Mouse (Mus musculus): ENCODE data around the gene Samd5. TPM values are rescaled to one million over a fixed set of nuclear protein-coding genes. Genes with fewer than 3 reads are reported as not detected.

Gene Samd5
- polyA plus RNA-seq, 1 experiment from 2014 or later: 4.9 TPM

DNA sequence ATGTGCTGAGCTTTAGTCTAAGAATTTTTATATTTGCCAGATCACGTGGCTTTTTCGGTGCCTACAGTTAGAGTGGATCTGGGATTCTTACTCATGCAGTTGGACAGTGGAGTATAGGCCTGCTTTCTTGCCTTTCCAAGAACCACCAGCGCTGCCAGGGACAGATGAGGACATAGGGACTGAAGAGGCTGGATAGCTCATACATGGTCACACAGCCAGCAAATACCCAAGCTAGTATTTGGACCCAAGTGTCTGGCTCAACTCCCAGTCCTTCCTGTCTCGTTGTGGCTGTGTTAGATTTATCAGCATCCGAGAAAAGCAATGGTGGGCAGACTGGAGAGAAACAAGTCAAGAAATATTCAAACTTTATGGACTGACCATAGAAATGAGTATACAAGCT, 72.2 kb downstream of the Samd5 start:
- H3K27ac ChIP-seq: no peak overlapping the region
- no peaks in the 10 kb centered on the region for H3K4me1 ChIP-seq (replicated peaks)
- no peak overlapping the region for H3K9ac ChIP-seq
- no peaks in the 10 kb centered on the region for H3K36me3 ChIP-seq
- H3K4me3 ChIP-seq: no peak overlapping the region
- no peak overlapping the region for H3K4me2 ChIP-seq
- no peaks in the 10 kb centered on the region for H3K9me3 ChIP-seq
- 93% methylated on average over 5 of the region's 5 CpGs for WGBS
- ATAC-seq (ENCODE audit: low FRiP score): no peak
- no peaks in the 10 kb centered on the region for H3K27me3 ChIP-seq

DNA sequence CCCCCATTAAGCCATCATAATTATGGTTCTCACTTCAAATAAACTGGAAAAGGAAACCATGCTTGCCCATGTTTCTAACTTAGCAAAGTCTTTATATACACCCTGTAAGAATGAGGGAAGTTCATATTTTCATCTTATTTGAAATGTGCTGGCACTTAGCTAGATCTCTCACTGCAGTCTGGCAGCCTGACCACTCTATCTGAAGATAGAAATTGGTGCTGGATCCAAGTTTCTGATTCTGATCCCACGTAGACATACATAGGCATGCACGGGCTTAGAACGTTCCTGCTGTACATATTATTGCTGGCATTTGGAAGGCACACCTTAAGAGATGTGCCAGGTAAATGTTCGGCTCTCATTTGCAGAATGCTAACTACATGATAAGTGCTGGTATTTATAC, 72.6 kb downstream of the Samd5 start:
- Histone ChIP-seq H3K36me3 (no peaks in the 10 kb centered on the region), H3K4me3 (no peak overlapping the region), H3K4me1 (replicated peaks) (no peaks in the 10 kb centered on the region), H3K9ac (no peak overlapping the region), H3K4me2 (no peak overlapping the region), H3K27me3 (no peaks in the 10 kb centered on the region), H3K27ac (no peak overlapping the region), H3K9me3 (no peaks in the 10 kb centered on the region)
- no peak for ATAC-seq (ENCODE audit: low FRiP score)
- WGBS: 95% methylated on average over 4 of the region's 4 CpGs

DNA sequence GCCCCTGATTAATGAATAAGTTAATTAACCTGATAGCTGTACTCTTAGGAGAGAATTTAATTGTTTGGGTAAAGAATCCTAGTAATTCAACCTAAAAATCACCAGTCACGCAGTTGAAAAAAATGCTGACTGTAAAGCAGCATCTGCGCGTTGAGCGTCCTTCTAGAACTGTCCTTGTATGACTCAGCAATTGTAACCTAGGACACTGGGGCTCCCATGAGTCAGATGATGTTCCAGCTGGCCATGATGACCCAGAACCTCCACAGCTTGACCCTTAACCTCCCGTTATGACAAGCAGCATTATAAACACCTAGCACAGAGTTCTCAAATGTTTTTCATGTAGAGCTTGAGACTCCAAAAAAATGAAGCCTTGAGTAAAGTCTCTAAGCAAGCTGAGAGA, 78.8 kb downstream of the Samd5 start:
- Histone ChIP-seq H3K27ac (no peak overlapping the region), H3K9ac (no peak overlapping the region), H3K36me3 (no peaks in the 10 kb centered on the region), H3K4me2 (no peak overlapping the region), H3K9me3 (no peaks in the 10 kb centered on the region), H3K4me1 (replicated peaks) (no peaks in the 10 kb centered on the region), H3K27me3 (no peaks in the 10 kb centered on the region), H3K4me3 (no peak overlapping the region)
- 90% methylated on average over 5 of the region's 5 CpGs for WGBS
- ATAC-seq (ENCODE audit: low FRiP score): no peak

DNA sequence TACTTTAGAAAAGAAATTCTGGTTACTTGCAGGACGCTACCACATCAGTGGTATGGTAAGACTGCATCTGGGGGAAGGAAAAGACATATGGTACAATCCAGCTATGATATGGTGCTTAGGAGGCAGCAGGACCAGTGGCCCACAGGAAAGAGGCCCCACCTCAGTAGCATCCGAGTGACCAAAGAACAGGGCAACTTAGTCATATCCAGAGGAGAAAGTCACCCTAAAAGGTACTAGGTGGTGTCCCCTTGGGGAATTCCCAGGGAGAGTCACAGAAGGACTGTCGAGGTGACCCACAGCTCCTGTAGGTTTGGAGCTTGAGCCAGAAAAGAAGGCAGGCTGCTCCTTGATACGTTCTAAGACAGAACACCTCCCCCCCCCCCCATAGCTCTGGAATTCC, 80.3 kb downstream of the Samd5 start:
- 89% methylated on average over 4 of the region's 4 CpGs for WGBS
- H3K4me2 ChIP-seq: no peak overlapping the region
- no peak overlapping the region for H3K4me3 ChIP-seq
- no peaks in the 10 kb centered on the region for H3K9me3 ChIP-seq
- no peak overlapping the region for H3K9ac ChIP-seq
- H3K36me3 ChIP-seq: no peaks in the 10 kb centered on the region
- H3K27me3 ChIP-seq: no peaks in the 10 kb centered on the region
- no peaks in the 10 kb centered on the region for H3K4me1 ChIP-seq (replicated peaks)
- no peak overlapping the region for H3K27ac ChIP-seq
- no peak for ATAC-seq (ENCODE audit: low FRiP score)

DNA sequence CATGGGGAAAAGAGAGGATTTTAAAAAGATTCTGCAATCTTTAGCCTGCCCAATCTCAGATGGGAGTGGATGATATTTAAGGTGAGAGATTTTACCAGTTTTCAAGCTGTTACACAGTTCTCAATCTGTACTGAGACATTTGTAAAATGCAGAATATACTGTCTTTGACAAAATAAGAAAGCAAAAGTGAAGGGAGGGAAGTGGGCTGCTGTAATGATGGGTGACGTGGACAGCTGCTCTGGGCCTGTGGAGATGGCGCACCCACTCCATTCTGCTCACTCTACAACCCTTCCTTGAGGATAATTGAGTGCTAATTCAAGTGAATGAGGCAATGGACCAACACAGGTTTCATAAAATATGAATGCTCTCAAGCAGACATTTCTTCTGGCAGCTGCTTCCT, 84.4 kb downstream of the Samd5 start:
- Histone ChIP-seq H3K27me3 (no peaks in the 10 kb centered on the region), H3K9ac (no peak overlapping the region), H3K36me3 (no peaks in the 10 kb centered on the region), H3K4me1 (replicated peaks) (no peaks in the 10 kb centered on the region), H3K4me3 (no peak overlapping the region), H3K9me3 (no peaks in the 10 kb centered on the region), H3K27ac (no peak overlapping the region), H3K4me2 (no peak overlapping the region)
- 87% methylated on average over 2 of the region's 2 CpGs for WGBS
- ATAC-seq (ENCODE audit: low FRiP score): no peak

DNA sequence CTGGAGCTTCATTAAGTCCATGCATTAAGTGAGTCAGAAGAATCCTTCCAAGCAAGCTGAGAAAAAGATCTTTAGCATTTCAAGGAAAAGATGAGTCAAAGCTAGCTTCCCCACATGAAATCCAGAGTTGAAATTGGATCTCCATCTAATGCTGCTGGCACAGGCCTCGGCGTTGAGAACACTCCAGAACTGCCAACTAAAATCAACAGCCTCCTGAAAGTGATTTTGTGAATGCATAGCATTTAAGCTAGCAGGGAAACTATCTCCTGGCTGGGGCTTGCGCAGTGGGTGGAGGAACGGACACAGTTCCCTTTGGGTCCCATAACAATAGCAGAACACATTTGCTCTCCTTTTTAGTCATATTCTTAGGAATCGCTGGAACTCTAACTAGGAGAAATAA, 88.7 kb downstream of the Samd5 start:
- 83% methylated on average over 5 of the region's 5 CpGs for WGBS
- Histone ChIP-seq H3K36me3 (no peaks in the 10 kb centered on the region), H3K27ac (no peak overlapping the region), H3K9ac (no peak overlapping the region), H3K27me3 (no peaks in the 10 kb centered on the region), H3K4me2 (no peak overlapping the region), H3K4me1 (replicated peaks) (no peaks in the 10 kb centered on the region), H3K9me3 (no peaks in the 10 kb centered on the region), H3K4me3 (no peak overlapping the region)
- ATAC-seq (ENCODE audit: low FRiP score): no peak

DNA sequence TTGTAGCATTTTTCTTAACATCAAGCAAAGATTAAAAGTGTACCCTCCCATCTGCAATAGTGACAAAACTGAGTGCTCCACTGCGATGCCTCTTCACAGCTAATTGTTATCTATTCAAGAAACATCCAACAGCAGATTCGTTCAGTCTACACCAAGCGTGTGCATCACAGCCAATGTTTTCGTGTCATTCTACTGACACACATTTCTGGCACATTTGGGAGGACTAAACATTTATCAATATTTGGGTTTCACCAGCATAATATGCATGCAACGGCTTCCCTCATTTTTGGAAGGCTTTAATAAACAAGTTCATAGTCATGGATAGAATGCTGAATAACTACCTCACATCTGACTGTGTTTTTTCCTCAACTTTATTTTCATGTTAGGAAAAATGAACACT, 95.6 kb downstream of the Samd5 start:
- ATAC-seq (ENCODE audit: low FRiP score): no peak
- H3K9me3 ChIP-seq: no peaks in the 10 kb centered on the region
- H3K27me3 ChIP-seq: no peaks in the 10 kb centered on the region
- no peak overlapping the region for H3K27ac ChIP-seq
- no peaks in the 10 kb centered on the region for H3K36me3 ChIP-seq
- H3K4me1 ChIP-seq (replicated peaks): no peaks in the 10 kb centered on the region
- WGBS: 92% methylated on average over 5 of the region's 5 CpGs
- no peak overlapping the region for H3K9ac ChIP-seq
- no peak overlapping the region for H3K4me2 ChIP-seq
- H3K4me3 ChIP-seq: no peak overlapping the region

DNA sequence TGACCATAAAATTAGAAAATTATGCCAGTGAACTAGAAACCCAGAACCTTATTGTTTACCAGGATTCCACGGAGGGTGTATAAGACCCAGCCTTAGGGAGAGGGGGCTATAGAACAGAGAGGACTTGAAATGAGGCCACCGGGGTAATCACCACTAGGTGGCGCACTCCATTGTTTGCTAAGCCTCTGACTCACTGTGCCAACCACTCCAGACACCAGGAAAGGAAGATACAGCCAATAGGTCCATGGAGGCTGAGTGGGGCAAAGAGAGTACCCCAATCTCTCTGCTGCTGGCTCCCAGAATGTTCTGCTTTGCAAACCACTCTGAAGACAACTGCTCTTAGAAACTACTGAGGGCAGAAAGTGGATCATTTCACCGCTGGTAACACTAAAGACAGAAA, 99.4 kb downstream of the Samd5 start:
- Histone ChIP-seq H3K4me2 (no peak overlapping the region), H3K9ac (no peak overlapping the region), H3K36me3 (no peaks in the 10 kb centered on the region), H3K9me3 (no peaks in the 10 kb centered on the region), H3K27me3 (no peaks in the 10 kb centered on the region), H3K4me3 (no peak overlapping the region), H3K27ac (no peak overlapping the region), H3K4me1 (replicated peaks) (no peaks in the 10 kb centered on the region)
- WGBS: 32% methylated on average over 4 of the region's 4 CpGs
- no peak for ATAC-seq (ENCODE audit: low FRiP score)

DNA sequence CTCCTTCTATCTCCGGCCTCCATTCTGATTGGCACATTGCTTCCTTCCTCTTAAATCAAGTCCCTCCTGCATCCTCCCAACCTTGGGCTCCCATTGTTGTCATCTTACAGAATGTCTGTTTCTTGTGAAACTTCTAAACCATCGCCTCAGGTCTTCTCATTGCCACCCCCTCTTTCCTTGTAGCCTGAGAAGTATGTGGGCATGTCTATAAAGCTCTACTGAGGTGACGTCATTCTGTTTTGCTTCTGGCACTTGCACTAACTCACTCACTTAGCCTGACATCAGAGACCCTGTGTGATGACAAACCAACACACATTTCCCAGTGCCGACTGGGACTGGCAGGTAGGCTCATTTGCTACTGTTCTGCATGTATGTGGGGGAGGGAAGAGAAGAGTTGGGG, 100.9 kb downstream of the Samd5 start:
- no peak for ATAC-seq (ENCODE audit: low FRiP score)
- H3K4me1 ChIP-seq (replicated peaks): peaks cover 2% of the 10 kb centered on the region; the same call in 1 of the 2 replicates
- no peaks in the 10 kb centered on the region for H3K27me3 ChIP-seq
- no peaks in the 10 kb centered on the region for H3K9me3 ChIP-seq
- no peak overlapping the region for H3K4me2 ChIP-seq
- no peaks in the 10 kb centered on the region for H3K36me3 ChIP-seq
- 90% methylated on average over 4 of the region's 4 CpGs for WGBS
- no peak overlapping the region for H3K27ac ChIP-seq
- no peak overlapping the region for H3K9ac ChIP-seq
- H3K4me3 ChIP-seq: no peak overlapping the region

Other genes starting within 250 kb of the Samd5 start
- gene Stxbp5, start 225.9 kb upstream of the Samd5 start, polyA plus RNA-seq (2015; fragmentation: Nextera tagmentation; extraction: Ambion mirVana): 7.5 and 7.8 TPM in 2 replicates

All from hindbrain, embryonic 13.5 days (tissue).